Mouse (Mus musculus): Measurements from ENCODE around the gene Eva1b. TPM values are rescaled to one million over a fixed set of nuclear protein-coding genes. Genes with fewer than 3 reads are reported as not detected.
"Not testable (repeated sequence)": the region's sequence is repeated elsewhere in the genome, so short reads cannot be mapped to it uniquely, and the experiment has no call there.

The Eva1b gene
- polyA plus RNA-seq, 1 experiment from 2014 or later, result 149 TPM

DNA sequence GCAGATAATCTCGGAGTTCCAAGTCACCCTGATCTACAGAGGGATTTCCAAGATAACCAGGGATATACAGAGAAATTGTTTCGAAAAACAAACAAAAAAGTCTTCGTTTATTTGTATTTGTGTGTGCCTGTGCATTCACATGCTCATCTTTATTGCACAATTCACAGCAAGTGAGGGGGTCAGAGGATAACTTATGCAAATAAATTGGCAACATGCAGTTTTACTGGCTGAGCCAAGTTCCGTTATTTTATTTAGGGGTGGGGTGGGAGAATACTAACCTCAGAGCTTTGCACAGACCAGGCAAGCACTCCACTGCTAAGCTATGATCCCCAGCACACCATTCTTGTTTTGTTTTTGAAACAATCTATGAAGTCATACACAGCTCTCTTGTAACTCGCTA is 26.3 kb downstream of the Eva1b start:
- Histone ChIP-seq H3K4me1 (replicated peaks; ENCODE audit: insufficient read depth, low read length) (no peaks in the 10 kb centered on the region), H3K9me3 (replicated peaks; ENCODE audit: low read length) (no peaks in the 10 kb centered on the region), H3K9ac (ENCODE audit: low read depth, low read length) (no peak overlapping the region), H3K4me2 (ENCODE audit: low read length) (no peak overlapping the region), H3K27me3 (ENCODE audit: insufficient read depth, low read length) (no peaks in the 10 kb centered on the region), H3K36me3 (ENCODE audit: insufficient read depth, low read length) (peaks cover 67% of the 10 kb centered on the region), H3K4me3 (replicated peaks; ENCODE audit: low read depth, low read length) (no peak overlapping the region), H3K27ac (no peak overlapping the region)
- 90% methylated on average over 5 of the region's 5 CpGs for WGBS
- ATAC-seq (replicated peaks; ENCODE audit: low FRiP score, low read depth) (no peak), DNase-seq (ENCODE audit: low spot score) (no peak)
- no peak for TF ChIP-seq CTCF (IDR thresholded peaks at IDR 0.05; ENCODE audit: low read depth)

DNA sequence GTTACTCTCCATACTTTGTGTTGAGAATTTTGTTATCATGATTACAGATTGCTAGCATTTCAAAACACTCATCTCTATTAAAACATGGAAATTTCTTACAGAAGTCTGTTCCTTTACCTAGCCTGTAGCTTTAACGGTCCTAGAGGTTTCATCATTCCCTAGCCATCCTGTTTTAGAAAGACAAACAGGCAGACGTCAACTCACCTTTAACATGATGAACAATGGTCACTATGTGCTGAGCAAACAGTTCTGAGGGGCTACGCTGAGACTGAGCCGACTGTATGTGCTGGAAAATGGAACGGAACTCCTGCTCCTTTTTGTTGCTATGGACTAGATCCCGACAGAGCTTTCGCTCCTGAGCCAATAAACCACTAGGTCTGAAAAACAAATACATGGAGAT is 28.4 kb downstream of the Eva1b start:
- H3K27me3 ChIP-seq (ENCODE audit: insufficient read depth, low read length); H3K27ac ChIP-seq; H3K4me1 ChIP-seq (replicated peaks; ENCODE audit: insufficient read depth, low read length); H3K4me3 ChIP-seq (replicated peaks; ENCODE audit: low read depth, low read length); DNase-seq (ENCODE audit: low spot score); H3K9ac ChIP-seq (ENCODE audit: low read depth, low read length); H3K4me2 ChIP-seq (ENCODE audit: low read length); ATAC-seq (replicated peaks; ENCODE audit: low FRiP score, low read depth); H3K9me3 ChIP-seq (replicated peaks; ENCODE audit: low read length): not testable (repeated sequence)
- WGBS, result 86% methylated on average over 7 of the region's 7 CpGs
- peaks cover 68% of the 10 kb centered on the region for H3K36me3 ChIP-seq (ENCODE audit: insufficient read depth, low read length)

DNA sequence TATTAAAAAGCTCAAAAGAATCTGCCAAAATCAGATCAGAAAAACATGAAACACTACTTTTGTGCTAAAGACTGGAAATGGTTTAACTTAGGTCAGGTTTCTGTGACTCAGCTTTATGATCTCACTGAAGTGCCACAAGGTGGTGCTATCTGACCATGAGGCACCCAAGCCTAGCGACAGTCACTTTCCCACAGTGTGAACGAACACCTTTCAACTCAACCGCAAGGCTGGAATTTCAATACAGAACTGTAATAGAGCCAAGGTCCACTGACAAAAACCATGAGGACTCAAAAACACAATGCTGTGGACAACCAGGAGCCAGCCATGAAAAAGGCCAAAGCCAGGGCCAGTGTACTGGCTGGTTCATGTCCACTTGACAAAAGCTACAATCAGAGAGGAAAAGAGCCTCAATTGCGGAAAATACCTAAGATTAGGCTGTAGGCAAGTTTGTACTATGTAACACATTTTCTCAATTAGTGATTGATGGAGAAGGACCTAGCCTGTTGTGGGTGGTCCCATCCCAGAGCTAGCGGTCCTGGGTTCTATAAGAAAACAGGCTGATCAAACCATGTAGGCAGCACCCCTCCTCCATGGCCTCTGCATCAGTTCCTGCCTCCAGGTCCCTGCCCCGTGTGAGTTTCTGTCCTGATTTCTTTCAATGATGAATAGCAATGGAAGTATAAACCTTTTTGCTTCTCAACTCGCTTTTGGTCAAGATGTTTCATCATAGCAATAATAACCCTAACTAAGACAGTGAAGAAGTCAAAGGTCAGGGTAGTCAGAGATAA is 33.8 kb downstream of the Eva1b start:
- Histone ChIP-seq H3K4me1 (replicated peaks; ENCODE audit: insufficient read depth, low read length) (no peaks in the 10 kb centered on the region), H3K27ac (no peak overlapping the region), H3K4me2 (ENCODE audit: low read length) (no peak overlapping the region), H3K9me3 (replicated peaks; ENCODE audit: low read length) (no peaks in the 10 kb centered on the region), H3K9ac (ENCODE audit: low read depth, low read length) (no peak overlapping the region), H3K4me3 (replicated peaks; ENCODE audit: low read depth, low read length) (no peak overlapping the region), H3K36me3 (ENCODE audit: insufficient read depth, low read length) (peaks cover 34% of the 10 kb centered on the region), H3K27me3 (ENCODE audit: insufficient read depth, low read length) (no peaks in the 10 kb centered on the region)
- DNase-seq (ENCODE audit: low spot score) (peak; percentile 85), ATAC-seq (replicated peaks; ENCODE audit: low FRiP score, low read depth) (no peak)
- 45% methylated on average over 7 of the region's 7 CpGs for WGBS
- peak; percentile 87 for TF ChIP-seq CTCF (IDR thresholded peaks at IDR 0.05; ENCODE audit: low read depth)

DNA sequence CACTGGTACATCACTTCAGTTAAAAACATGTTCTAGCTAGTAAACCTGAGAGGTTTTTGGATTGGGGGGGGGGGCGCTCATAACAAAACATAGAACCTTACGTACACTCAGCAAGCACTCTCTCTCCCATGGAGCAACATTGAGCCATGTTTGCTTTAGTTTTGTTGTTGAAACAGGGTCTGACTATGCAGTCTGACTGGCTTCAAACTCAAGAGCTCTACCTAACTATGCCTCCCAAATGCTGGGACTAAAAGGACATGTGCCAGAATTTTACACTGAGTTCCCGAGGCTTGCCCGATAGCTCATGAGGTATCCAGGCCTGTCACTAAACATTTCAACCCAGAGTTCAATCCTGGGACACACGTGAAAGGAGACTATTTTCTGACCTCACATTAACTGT is 35.5 kb downstream of the Eva1b start:
- H3K27ac ChIP-seq, result no peak overlapping the region
- H3K27me3 ChIP-seq (ENCODE audit: insufficient read depth, low read length), result no peaks in the 10 kb centered on the region
- no peak overlapping the region for H3K9ac ChIP-seq (ENCODE audit: low read depth, low read length)
- TF ChIP-seq CTCF (IDR thresholded peaks at IDR 0.05; ENCODE audit: low read depth), result no peak
- no peaks in the 10 kb centered on the region for H3K4me1 ChIP-seq (replicated peaks; ENCODE audit: insufficient read depth, low read length)
- ATAC-seq (replicated peaks; ENCODE audit: low FRiP score, low read depth), result no peak
- 83% methylated on average over 5 of the region's 5 CpGs for WGBS
- H3K9me3 ChIP-seq (replicated peaks; ENCODE audit: low read length), result no peaks in the 10 kb centered on the region
- H3K36me3 ChIP-seq (ENCODE audit: insufficient read depth, low read length), result peaks cover 21% of the 10 kb centered on the region; the same call in 1 of the 2 replicates
- no peak overlapping the region for H3K4me2 ChIP-seq (ENCODE audit: low read length)
- no peak overlapping the region for H3K4me3 ChIP-seq (replicated peaks; ENCODE audit: low read depth, low read length)
- no peak for DNase-seq (ENCODE audit: low spot score)

DNA sequence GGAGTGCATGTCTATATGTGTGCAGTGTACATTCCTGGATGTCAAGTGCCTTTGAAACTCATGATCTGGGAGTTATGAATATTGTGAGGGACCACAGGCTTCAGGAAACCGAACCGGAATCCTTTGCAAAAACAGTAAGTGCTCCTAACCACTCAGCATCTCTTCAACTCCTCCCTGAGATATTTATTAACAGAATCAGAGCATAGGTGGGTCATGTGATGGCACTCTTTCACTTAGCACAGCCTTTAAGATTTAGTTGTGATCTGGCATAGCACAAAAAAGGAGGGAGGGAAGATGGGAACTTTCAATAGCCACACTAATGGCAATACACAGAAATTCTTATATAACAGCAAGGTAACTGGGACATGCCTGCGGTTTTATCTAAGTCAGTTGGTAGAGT is 39.6 kb downstream of the Eva1b start:
- ATAC-seq (replicated peaks; ENCODE audit: low FRiP score, low read depth) (no peak), DNase-seq (ENCODE audit: low spot score) (no peak)
- H3K36me3 ChIP-seq (ENCODE audit: insufficient read depth, low read length), result peaks cover 12% of the 10 kb centered on the region
- no peak overlapping the region for H3K9ac ChIP-seq (ENCODE audit: low read depth, low read length)
- no peak overlapping the region for H3K4me3 ChIP-seq (replicated peaks; ENCODE audit: low read depth, low read length)
- H3K27ac ChIP-seq, result no peak overlapping the region
- no peaks in the 10 kb centered on the region for H3K9me3 ChIP-seq (replicated peaks; ENCODE audit: low read length)
- no peaks in the 10 kb centered on the region for H3K4me1 ChIP-seq (replicated peaks; ENCODE audit: insufficient read depth, low read length)
- 81% methylated on average over 3 of the region's 3 CpGs for WGBS
- no peak overlapping the region for H3K4me2 ChIP-seq (ENCODE audit: low read length)
- H3K27me3 ChIP-seq (ENCODE audit: insufficient read depth, low read length), result no peaks in the 10 kb centered on the region
- no peak for TF ChIP-seq CTCF (IDR thresholded peaks at IDR 0.05; ENCODE audit: low read depth)

GRCm38 (mm10) chr4:126190636-126191035 is 43.1 kb downstream of the Eva1b start:
- no peak overlapping the region for H3K4me2 ChIP-seq (ENCODE audit: low read length)
- WGBS, result 89% methylated on average over 2 of the region's 2 CpGs
- no peak overlapping the region for H3K9ac ChIP-seq (ENCODE audit: low read depth, low read length)
- TF ChIP-seq CTCF (IDR thresholded peaks at IDR 0.05; ENCODE audit: low read depth), result no peak
- H3K36me3 ChIP-seq (ENCODE audit: insufficient read depth, low read length), result peaks cover 30% of the 10 kb centered on the region
- ATAC-seq (replicated peaks; ENCODE audit: low FRiP score, low read depth), result no peak
- no peaks in the 10 kb centered on the region for H3K27me3 ChIP-seq (ENCODE audit: insufficient read depth, low read length)
- no peak overlapping the region for H3K4me3 ChIP-seq (replicated peaks; ENCODE audit: low read depth, low read length)
- H3K4me1 ChIP-seq (replicated peaks; ENCODE audit: insufficient read depth, low read length), result no peaks in the 10 kb centered on the region
- no peaks in the 10 kb centered on the region for H3K9me3 ChIP-seq (replicated peaks; ENCODE audit: low read length)
- no peak for DNase-seq (ENCODE audit: low spot score)
- H3K27ac ChIP-seq, result no peak overlapping the region

GRCm38 (mm10) chr4:126194216-126194615 is 46.7 kb downstream of the Eva1b start:
- no peak for ATAC-seq (replicated peaks; ENCODE audit: low FRiP score, low read depth)
- TF ChIP-seq CTCF (IDR thresholded peaks at IDR 0.05; ENCODE audit: low read depth), result no peak
- H3K27ac ChIP-seq, result no peak overlapping the region

More at GRCm38 (mm10) chr4:126194216-126194615, 46.7 kb downstream of the Eva1b start:
- Histone ChIP-seq H3K9me3 (replicated peaks; ENCODE audit: low read length) (no peaks in the 10 kb centered on the region), H3K9ac (ENCODE audit: low read depth, low read length) (no peak overlapping the region), H3K4me2 (ENCODE audit: low read length) (no peak overlapping the region), H3K4me1 (replicated peaks; ENCODE audit: insufficient read depth, low read length) (peaks cover 8% of the 10 kb centered on the region; the same call in 1 of the 2 replicates), H3K36me3 (ENCODE audit: insufficient read depth, low read length) (peaks cover 24% of the 10 kb centered on the region), H3K4me3 (replicated peaks; ENCODE audit: low read depth, low read length) (no peak overlapping the region), H3K27me3 (ENCODE audit: insufficient read depth, low read length) (no peaks in the 10 kb centered on the region)
- DNase-seq (ENCODE audit: low spot score), result no peak
